Comparison of ENCODE assay signal across 7 mouse cellular contexts in the genomic region with DNA sequence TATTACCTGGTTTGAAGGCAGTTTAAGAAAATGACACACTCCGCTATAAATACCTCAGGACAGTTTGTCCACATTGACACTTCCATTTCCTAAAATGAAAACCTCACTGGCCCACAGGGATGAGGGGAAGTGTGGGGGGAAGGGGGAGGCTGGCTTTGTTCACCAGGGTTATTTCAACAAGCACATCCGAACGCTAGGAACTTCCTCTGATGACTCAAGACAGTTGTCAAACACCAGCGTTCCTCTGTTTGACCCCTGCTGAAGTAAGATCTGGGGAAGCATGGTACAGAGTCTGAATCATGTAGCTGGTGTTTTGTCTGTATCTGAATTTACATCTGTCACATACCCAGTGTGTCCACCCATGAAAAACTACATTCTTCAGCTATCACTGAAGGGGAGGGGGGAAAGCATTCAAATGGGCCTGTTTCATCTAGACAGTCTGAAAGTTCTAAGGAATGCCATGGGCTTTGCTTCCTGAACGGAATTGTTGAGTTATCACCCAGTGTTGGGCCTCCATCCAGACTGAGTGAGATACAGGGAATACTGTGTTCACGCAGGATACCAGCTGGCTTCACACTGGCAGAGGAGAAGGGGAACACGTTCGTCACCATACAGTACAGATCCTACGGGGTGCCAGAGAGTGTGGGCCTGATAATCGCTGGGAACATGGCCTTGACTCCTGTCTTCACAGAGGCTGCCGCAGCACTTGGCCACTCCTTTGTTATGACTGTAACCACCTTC. TPM values are rescaled to one million over a fixed set of nuclear protein-coding genes. Genes with fewer than 3 reads are reported as not detected.
DNase-seq lines count a peak whose midpoint lies in the region; ATAC-seq and TF ChIP-seq lines count a peak whose summit lies in the region.

No protein-coding gene starts in this region.

- peak; percentile 49 for ATAC-seq in heart, embryonic 16.5 days (replicated peaks; ENCODE audit: extremely low read depth, insufficient read depth, low FRiP score)
- no peak for ATAC-seq in midbrain, embryonic 16.5 days

- peaks cover 57% of the 10 kb centered on the region for H3K4me1 ChIP-seq in bone marrow macrophage, adult 2 months (ENCODE audit: control insufficient read depth, insufficient read depth, low read length)
- H3K4me1 ChIP-seq in heart, embryonic 16.5 days (ENCODE audit: control insufficient read depth, insufficient read depth, low read length), result peaks cover 30% of the 10 kb centered on the region
- no peaks in the 10 kb centered on the region for H3K4me1 ChIP-seq in midbrain, embryonic 16.5 days (ENCODE audit: control insufficient read depth, insufficient read depth, low read length)

- no peaks in the 10 kb centered on the region for H3K36me3 ChIP-seq in heart, embryonic 16.5 days (ENCODE audit: control insufficient read depth, insufficient read depth)
- H3K36me3 ChIP-seq in midbrain, embryonic 16.5 days (ENCODE audit: control insufficient read depth, insufficient read depth, low read length), result no peaks in the 10 kb centered on the region

- peak; percentile 49 to 58 for DNase-seq in spleen, postnatal 36 days (ENCODE audit: low spot score in 2 of 2)
- DNase-seq in spleen, adult 12 weeks (ENCODE audit: low spot score), result no peak
- peak; percentile 35 for DNase-seq in liver
- DNase-seq in natural killer cell, adult 2 months (ENCODE audit: low spot score in 2 of 2), result peak; percentile 53 to 57

- TF ChIP-seq POLR2A in bone marrow macrophage, adult 2 months (IDR thresholded peaks at IDR 0.05; ENCODE audit: borderline replicate concordance, low read depth, low read length), result no peak

- peak overlapping the region; percentile 81 for H3K27ac ChIP-seq in bone marrow macrophage, adult 2 months (ENCODE audit: insufficient read depth, low read depth, low read length)
- H3K27ac ChIP-seq in heart, embryonic 16.5 days (ENCODE audit: low read length), result peak overlapping the region; percentile 63
- no peak overlapping the region for H3K27ac ChIP-seq in midbrain, embryonic 16.5 days (ENCODE audit: low read length)

- TF ChIP-seq CTCF in bone marrow macrophage, adult 2 months (IDR thresholded peaks at IDR 0.05; ENCODE audit: low read depth, low read length), result no peak

- H3K4me2 ChIP-seq in heart, embryonic 16.5 days (ENCODE audit: low read depth, low read length), result peak overlapping the region; percentile 2; the same call in 1 of the 2 replicates
- H3K4me2 ChIP-seq in midbrain, embryonic 16.5 days (ENCODE audit: low read length), result no peak overlapping the region

- H3K27me3 ChIP-seq in heart, embryonic 16.5 days (ENCODE audit: control insufficient read depth, insufficient read depth, low read length), result no peaks in the 10 kb centered on the region
- H3K27me3 ChIP-seq in midbrain, embryonic 16.5 days (ENCODE audit: control insufficient read depth, insufficient read depth, low read depth, low read length), result no peaks in the 10 kb centered on the region

- 15% methylated on average over 11 of the region's 11 CpGs for WGBS in heart, embryonic 16.5 days
- WGBS in midbrain, embryonic 16.5 days, result 78% methylated on average over 11 of the region's 11 CpGs

- H3K9ac ChIP-seq in heart, embryonic 16.5 days (ENCODE audit: low read length), result no peak overlapping the region
- no peak overlapping the region for H3K9ac ChIP-seq in midbrain, embryonic 16.5 days (ENCODE audit: low read depth, low read length)

- H3K4me3 ChIP-seq in bone marrow macrophage, adult 2 months (ENCODE audit: insufficient read depth, low read length), result peak overlapping the region; percentile 43
- H3K4me3 ChIP-seq in heart, embryonic 16.5 days (ENCODE audit: low read length), result no peak overlapping the region
- no peak overlapping the region for H3K4me3 ChIP-seq in midbrain, embryonic 16.5 days (ENCODE audit: low read depth, low read length)

- no peaks in the 10 kb centered on the region for H3K9me3 ChIP-seq in heart, embryonic 16.5 days (replicated peaks; ENCODE audit: control insufficient read depth, low read length)
- H3K9me3 ChIP-seq in midbrain, embryonic 16.5 days (replicated peaks; ENCODE audit: control insufficient read depth, low read length, poor library complexity, severe bottlenecking), result no peaks in the 10 kb centered on the region

RNA-seq across cellular contexts. Expression of a gene that starts 40.9 kb away (rescaled TPM):
- 24.3 and 26.0 TPM in 2 replicates for polyA plus RNA-seq in bone marrow macrophage, adult 2 months (2012; ENCODE audit: insufficient read depth, insufficient read length, missing spikeins)
- polyA plus RNA-seq in heart, embryonic 16.5 days (2015; fragmentation: Nextera tagmentation; extraction: Ambion mirVana), result 15.2 TPM in 2 replicates
- polyA plus RNA-seq in midbrain, embryonic 16.5 days (2015; fragmentation: Nextera tagmentation; extraction: Ambion mirVana), result 23.0 and 25.2 TPM in 2 replicates
